Mouse (Mus musculus) lung, embryonic 16.5 days (tissue): ENCODE results near the gene C5ar2. TPM values are rescaled to one million over a fixed set of nuclear protein-coding genes. Genes with fewer than 3 reads are reported as not detected.

Source experiments
- ATAC-seq: fragments of 200-750 bp; cut with Nextera tagmentation; 2 replicates; pipeline ENCODE4 v1.8.0; 2017; ENCODE audit warnings: low read depth, mild to moderate bottlenecking, moderate library complexity
- H3K27ac ChIP-seq: fragments of 300-500 bp; sonication (generic); 2 replicates; pipeline ENCODE4 v1.5.1; 2014; ENCODE audit warnings: mild to moderate bottlenecking, control low read depth, low read length
- H3K27me3 ChIP-seq: fragments of 300-500 bp; sonication (generic); 2 replicates; pipeline ENCODE4 v1.6.1; 2014; ENCODE audit warnings: low read depth, low read length, mixed read lengths; ENCODE audit not compliant: control insufficient read depth, insufficient read depth
- H3K36me3 ChIP-seq: fragments of 300-500 bp; sonication (generic); 2 replicates; pipeline ENCODE4 v1.6.1; 2014; ENCODE audit warnings: low read length; ENCODE audit not compliant: control insufficient read depth, insufficient read depth
- H3K4me1 ChIP-seq: fragments of 300-500 bp; sonication (generic); replicated peaks from 2 replicates; pipeline ENCODE4 v1.6.1; 2014; ENCODE audit warnings: low read length, mixed read lengths; ENCODE audit not compliant: control insufficient read depth, insufficient read depth
- H3K4me2 ChIP-seq: fragments of 300-500 bp; sonication (generic); 2 replicates; pipeline ENCODE4 v1.6.1; 2014; ENCODE audit warnings: low read depth, low read length, control low read depth
- H3K4me3 ChIP-seq: fragments of 300-500 bp; sonication (generic); 2 replicates; pipeline ENCODE4 v1.5.1; 2014; ENCODE audit warnings: mild to moderate bottlenecking, low read length, control low read depth
- H3K9ac ChIP-seq: fragments of 300-500 bp; sonication (generic); 2 replicates; pipeline ENCODE4 v1.6.1; 2014; ENCODE audit warnings: low read length, control low read depth
- H3K9me3 ChIP-seq: fragments of 300-500 bp; sonication (generic); 2 replicates; pipeline ENCODE4 v1.6.1; 2016; ENCODE audit warnings: low read length; ENCODE audit not compliant: control insufficient read depth
- WGBS: fragments of 180-500 bp; shearing (Covaris S2); extraction: QIAGEN DNeasy Blood & Tissue Kit; methylation state at CpG from one replicate; pipeline ENCODE4 v1.1.7; 2014; 5-methylcytosine and 5-hydroxymethylcytosine counted together
- polyA plus RNA-seq: library from polyadenylated mRNA; unstranded; fragments of >200 nt; fragmentation: Nextera tagmentation; extraction: Ambion mirVana; gene quantifications from 2 replicates; pipeline ENCODE4 v1.2.1, GENCODE M21; 2015

C5ar2 gene
- 0.44 and 0.53 TPM in 2 replicates for polyA plus RNA-seq

DNA sequence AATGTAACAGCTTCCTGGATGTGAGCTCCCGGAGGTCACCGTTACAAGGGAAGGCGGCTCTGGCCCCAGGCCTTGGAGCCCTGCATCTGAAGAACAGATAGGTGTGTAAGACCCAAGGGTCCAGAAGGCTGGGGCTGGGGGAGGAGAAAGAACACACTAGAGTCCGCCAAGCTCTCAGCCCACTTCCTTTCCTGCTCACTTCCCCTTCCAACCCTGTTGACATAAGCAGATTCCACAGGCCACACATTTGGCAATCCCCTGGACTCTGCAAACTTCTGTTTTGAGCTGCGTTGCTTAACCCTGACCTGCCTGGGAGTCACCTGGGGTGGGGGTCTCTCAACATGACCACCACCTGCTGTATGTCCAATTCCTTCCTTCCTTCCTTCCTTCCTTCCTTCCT is at the start of gene C5ar2:
Gene C5ar2, minus strand, starts transcription at position 88 of the 400 bp plus-strand sequence.
- H3K4me3 ChIP-seq: no peak within 1 kb of the TSS
- ATAC-seq: peak; percentile 66
- H3K4me2 ChIP-seq: no peak within 1 kb of the TSS
- WGBS: 43% methylated on average over 5 of the region's 5 CpGs
- no peaks in the 10 kb centered on the region for H3K9me3 ChIP-seq
- H3K36me3 ChIP-seq: no peaks in the 10 kb centered on the region
- no peak within 1 kb of the TSS for H3K27ac ChIP-seq
- H3K27me3 ChIP-seq: no peaks in the 10 kb centered on the region
- H3K9ac ChIP-seq: no peak within 1 kb of the TSS
- 0 out of 2 replicates have a peak, but pooled peaks cover 2% of the 10 kb centered on the region for H3K4me1 ChIP-seq

DNA sequence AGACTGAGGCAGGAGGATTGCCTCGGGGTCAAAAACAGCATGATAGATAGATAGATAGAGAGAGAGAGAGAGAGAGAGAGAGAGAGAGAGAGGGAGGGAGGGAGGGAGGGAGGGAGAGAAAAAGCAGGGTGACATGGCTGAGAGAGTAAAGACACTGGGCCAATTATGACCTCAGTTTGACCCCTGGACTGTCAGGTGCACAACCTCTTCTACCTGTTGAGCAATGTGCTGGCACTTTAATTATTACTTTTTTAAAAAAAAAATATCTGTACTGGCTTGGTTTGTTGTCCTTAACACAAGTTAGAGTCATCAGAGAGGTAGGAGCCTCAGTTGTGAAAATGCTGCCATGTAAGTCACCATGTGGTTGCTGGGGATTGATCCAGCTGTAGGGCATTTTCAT is 43.8 kb upstream of the C5ar2 start:
- Histone ChIP-seq H3K4me2 (no peak overlapping the region), H3K27me3 (no peaks in the 10 kb centered on the region), H3K36me3 (peaks cover 12% of the 10 kb centered on the region), H3K9me3 (no peaks in the 10 kb centered on the region), H3K27ac (no peak overlapping the region), H3K4me1 (peaks cover 8% of the 10 kb centered on the region), H3K4me3 (no peak overlapping the region), H3K9ac (no peak overlapping the region)
- no peak for ATAC-seq
- WGBS: 72% methylated on average over 1 of the region's 1 CpGs

DNA sequence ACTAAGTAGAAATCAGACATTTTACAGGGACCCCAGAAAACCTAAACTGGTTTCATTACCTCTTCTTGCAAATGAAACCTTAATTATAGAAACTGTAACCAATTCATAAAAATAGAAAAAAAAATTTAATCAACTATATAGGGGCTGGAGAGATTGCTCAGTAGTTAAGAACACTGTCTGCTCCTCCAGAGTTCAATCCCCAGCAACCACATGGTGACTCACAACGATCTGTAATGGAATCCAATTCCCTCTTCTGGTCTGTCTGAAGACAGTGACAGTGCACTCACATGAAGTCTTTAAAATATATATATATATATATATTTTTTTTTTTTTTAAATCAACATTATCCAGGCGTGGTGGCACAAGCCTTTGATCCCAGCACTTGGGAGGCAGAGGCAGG is 43.1 kb upstream of the C5ar2 start:
- Histone ChIP-seq H3K4me1 (peaks cover 8% of the 10 kb centered on the region), H3K36me3 (peaks cover 12% of the 10 kb centered on the region), H3K27ac (peak overlapping the region; percentile 96), H3K4me2 (peak overlapping the region; percentile 81), H3K9ac (peak overlapping the region; percentile 74), H3K4me3 (peak overlapping the region; percentile 68), H3K9me3 (no peaks in the 10 kb centered on the region), H3K27me3 (no peaks in the 10 kb centered on the region)
- ATAC-seq: no peak
- 67% methylated on average over 2 of the region's 2 CpGs for WGBS

DNA sequence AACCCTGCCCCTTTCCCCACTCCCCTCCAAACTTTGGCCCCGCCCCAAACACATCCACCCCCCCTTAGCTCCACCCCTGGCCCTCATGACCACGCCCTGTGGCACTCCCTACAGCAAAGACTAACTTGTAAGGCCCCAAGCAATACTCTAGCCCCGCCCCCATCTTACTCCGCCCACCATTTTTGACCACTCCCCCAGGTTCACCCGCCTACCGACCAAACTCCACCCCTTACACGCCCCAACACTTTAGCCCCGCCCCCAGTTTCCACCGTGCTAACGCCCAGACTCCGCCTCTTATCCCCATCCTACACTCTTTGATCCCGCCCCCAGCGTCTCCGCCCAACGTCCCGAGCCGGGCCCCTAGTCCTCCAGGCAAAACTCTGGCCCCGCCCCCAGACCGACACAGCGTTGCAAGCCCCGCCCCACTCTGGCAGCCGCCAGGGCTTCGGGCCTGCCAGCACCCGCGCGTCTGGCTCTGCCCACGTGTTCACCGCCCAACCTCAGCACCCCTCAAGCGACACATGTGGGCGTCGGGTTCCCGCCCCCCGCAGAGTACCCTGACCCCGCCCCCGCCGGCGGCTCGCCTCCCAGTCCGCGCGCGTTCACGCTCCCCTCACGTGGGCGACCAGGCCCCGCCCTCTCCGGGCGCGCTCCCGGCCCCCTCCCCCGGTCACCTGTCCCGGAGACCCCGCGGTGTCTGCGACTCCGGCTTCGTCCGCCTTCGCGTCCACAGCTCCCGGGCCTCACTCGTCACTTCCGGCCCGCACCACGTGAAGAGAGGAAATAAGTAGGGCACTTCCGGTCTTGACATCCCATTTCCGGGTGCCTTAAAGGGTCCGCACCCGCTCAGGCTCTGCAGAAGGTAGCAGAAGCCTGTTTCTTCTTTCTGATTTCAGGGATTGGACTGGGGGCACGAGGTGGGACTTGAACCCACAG is 42.3 kb upstream of the C5ar2 start, which contains the start of gene Ccdc9:
Gene Ccdc9, minus strand, starts transcription at position 770 of the 936 bp plus-strand sequence.
- Histone ChIP-seq H3K27ac (peak within 1 kb of the TSS; percentile 96), H3K4me3 (peak within 1 kb of the TSS; percentile 68), H3K4me1 (peaks cover 8% of the 10 kb centered on the region), H3K9me3 (no peaks in the 10 kb centered on the region), H3K4me2 (peak within 1 kb of the TSS; percentile 81), H3K27me3 (no peaks in the 10 kb centered on the region), H3K36me3 (peaks cover 16% of the 10 kb centered on the region), H3K9ac (peak within 1 kb of the TSS; percentile 74)
- peak; percentile 91 for ATAC-seq
- WGBS: 1% methylated on average over 68 of the region's 70 CpGs

DNA sequence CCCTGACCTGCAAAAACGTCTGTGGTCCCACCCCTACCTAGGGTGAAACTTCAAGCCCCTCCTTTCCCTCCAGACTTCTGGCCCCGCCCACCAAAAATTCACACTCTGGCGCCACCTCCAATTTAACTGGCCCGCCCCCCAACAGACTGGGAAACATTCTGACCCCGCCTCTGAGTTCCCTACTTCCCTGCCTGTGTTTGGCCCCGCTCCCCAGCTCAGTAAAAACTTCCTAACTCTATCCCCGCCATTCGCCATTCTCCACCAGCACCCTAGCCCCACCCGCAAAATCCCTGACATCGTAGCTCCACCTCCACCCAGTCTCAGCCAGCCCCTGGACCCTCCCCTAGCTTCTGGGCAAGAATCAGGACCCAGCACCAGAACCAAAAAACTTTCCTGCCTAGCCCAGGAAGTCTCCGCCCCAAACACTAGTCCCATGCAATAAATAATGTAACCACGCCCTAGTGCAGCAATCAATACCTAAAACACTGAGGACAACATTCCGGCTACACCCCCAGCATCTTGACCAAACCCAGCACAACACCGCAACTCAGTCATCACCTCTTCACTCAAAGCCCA is 41.6 kb upstream of the C5ar2 start:
- H3K9ac ChIP-seq: peak overlapping the region; percentile 55
- peaks cover 24% of the 10 kb centered on the region for H3K36me3 ChIP-seq
- no peaks in the 10 kb centered on the region for H3K27me3 ChIP-seq
- peak; percentile 71 for ATAC-seq
- peak overlapping the region; percentile 68 for H3K4me3 ChIP-seq
- WGBS: under 1% methylated on average over 14 of the region's 14 CpGs
- peak overlapping the region; percentile 82 for H3K27ac ChIP-seq
- no peaks in the 10 kb centered on the region for H3K9me3 ChIP-seq
- peaks cover 8% of the 10 kb centered on the region for H3K4me1 ChIP-seq
- H3K4me2 ChIP-seq: peak overlapping the region; percentile 81

DNA sequence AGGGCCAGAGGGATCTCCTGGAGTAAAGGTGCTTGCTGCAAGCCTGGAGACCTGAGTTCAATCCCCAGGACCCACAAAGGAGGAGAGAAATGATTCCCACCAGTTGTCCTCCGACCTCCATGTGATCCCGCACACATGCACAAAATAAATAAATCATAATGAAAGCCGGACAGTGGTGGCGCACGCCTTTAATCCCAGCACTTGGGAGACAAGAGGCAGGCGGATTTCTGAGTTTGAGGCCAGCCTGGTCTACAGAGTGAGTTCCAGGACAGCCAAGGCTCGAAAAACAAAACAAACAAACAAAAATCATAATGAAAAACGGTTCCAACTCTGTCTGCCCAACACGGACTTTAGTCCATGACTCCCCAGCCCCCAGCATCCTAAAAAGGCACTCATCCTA is 41.0 kb upstream of the C5ar2 start:
- H3K4me2 ChIP-seq: peak overlapping the region; percentile 81
- H3K36me3 ChIP-seq: peaks cover 26% of the 10 kb centered on the region
- WGBS: 43% methylated on average over 9 of the region's 9 CpGs
- ATAC-seq: no peak
- peak overlapping the region; percentile 82 for H3K27ac ChIP-seq
- H3K4me1 ChIP-seq: peaks cover 8% of the 10 kb centered on the region
- H3K4me3 ChIP-seq: peak overlapping the region; percentile 68
- H3K9me3 ChIP-seq: no peaks in the 10 kb centered on the region
- H3K27me3 ChIP-seq: no peaks in the 10 kb centered on the region
- H3K9ac ChIP-seq: peak overlapping the region; percentile 55

DNA sequence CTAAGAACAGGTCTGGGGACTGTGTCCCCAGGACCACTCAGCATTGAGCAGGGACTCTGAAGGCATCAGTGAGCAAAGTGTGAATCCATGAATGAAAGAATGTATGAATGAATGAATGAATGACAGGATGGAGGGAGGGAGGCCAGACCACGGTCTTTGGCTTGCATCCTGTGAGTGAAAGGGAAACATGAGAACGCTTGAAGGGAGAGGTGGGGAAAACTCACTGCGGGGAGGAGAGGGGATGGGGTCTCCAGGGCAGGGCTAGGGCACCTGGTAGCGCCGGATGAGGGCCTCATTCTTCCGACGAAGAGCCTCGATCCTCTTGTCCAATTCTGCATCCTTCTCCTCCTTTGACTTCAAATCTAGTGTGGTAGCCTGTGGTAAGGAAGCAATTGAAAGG is 40.0 kb upstream of the C5ar2 start:
- H3K27ac ChIP-seq: no peak overlapping the region
- H3K4me2 ChIP-seq: no peak overlapping the region
- no peaks in the 10 kb centered on the region for H3K27me3 ChIP-seq
- no peaks in the 10 kb centered on the region for H3K9me3 ChIP-seq
- H3K36me3 ChIP-seq: peaks cover 28% of the 10 kb centered on the region
- no peak for ATAC-seq
- 79% methylated on average over 8 of the region's 8 CpGs for WGBS
- peaks cover 8% of the 10 kb centered on the region for H3K4me1 ChIP-seq
- no peak overlapping the region for H3K9ac ChIP-seq
- no peak overlapping the region for H3K4me3 ChIP-seq

DNA sequence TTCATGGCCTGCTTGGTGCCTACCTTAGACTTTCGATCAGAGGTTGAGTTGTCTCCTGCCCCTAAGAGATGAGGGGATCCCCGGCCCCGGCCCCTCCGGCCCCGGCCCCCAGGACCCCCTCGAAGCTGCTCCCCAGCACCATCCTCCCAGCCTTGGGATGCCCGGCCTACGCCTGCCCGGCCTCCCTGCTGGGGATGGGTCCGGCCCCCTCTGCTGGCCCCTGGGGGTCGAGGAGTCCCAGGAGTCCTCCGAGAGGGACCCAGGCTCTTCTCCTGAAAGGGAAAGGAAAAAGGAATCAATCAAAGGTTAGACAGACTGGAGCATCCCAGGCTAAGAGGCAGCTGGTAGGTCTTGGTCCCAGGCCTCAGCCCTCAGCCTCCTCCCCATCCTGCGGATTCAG is 38.4 kb upstream of the C5ar2 start:
- H3K4me2 ChIP-seq: no peak overlapping the region
- peaks cover 8% of the 10 kb centered on the region for H3K4me1 ChIP-seq
- no peaks in the 10 kb centered on the region for H3K27me3 ChIP-seq
- 89% methylated on average over 13 of the region's 13 CpGs for WGBS
- H3K9ac ChIP-seq: no peak overlapping the region
- peaks cover 31% of the 10 kb centered on the region for H3K36me3 ChIP-seq
- no peak for ATAC-seq
- H3K27ac ChIP-seq: no peak overlapping the region
- H3K9me3 ChIP-seq: no peaks in the 10 kb centered on the region
- no peak overlapping the region for H3K4me3 ChIP-seq

DNA sequence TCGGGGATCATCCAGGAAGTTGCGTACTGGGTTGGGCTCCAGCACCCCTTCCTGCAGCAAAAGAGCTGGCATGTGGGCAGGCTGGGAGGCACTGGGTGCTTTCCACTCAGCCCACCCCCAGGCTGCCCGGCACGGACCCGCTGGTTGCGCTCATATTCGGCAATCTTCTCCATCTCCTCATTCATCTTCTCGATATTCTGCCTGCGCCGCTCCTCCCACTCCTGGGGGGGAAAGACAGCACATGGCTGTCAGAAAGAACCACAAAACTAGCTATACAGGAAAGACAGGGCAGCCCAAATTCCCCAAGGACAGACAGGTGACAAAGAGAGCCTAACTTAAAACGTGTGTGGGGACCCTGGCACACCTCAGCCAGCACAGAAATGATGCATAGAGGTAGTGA is 36.8 kb upstream of the C5ar2 start:
- Histone ChIP-seq H3K27me3 (no peaks in the 10 kb centered on the region), H3K4me3 (no peak overlapping the region), H3K4me1 (peaks cover 8% of the 10 kb centered on the region), H3K4me2 (no peak overlapping the region), H3K9ac (no peak overlapping the region), H3K9me3 (no peaks in the 10 kb centered on the region), H3K27ac (no peak overlapping the region), H3K36me3 (peaks cover 35% of the 10 kb centered on the region)
- no peak for ATAC-seq
- 79% methylated on average over 11 of the region's 11 CpGs for WGBS
